Mouse (Mus musculus) granulocyte monocyte progenitor cell, adult 5-6 weeks (primary cell): ENCODE measurements at regions not wholly inside any gene's neighbourhood (a gene's known extent, or its start where the extent isn't known, plus 50 kb on each side); places are given as distances from the start of the nearest gene placed in this dataset.

ENCODE experiments used
- ATAC-seq: replicated peaks from 2 replicates; pipeline ENCODE4 v1.8.0; 2016; ENCODE audit warnings: mild to moderate bottlenecking, moderate TSS enrichment, inconsistent platforms; ENCODE audit not compliant: poor library complexity, severe bottlenecking

DNA sequence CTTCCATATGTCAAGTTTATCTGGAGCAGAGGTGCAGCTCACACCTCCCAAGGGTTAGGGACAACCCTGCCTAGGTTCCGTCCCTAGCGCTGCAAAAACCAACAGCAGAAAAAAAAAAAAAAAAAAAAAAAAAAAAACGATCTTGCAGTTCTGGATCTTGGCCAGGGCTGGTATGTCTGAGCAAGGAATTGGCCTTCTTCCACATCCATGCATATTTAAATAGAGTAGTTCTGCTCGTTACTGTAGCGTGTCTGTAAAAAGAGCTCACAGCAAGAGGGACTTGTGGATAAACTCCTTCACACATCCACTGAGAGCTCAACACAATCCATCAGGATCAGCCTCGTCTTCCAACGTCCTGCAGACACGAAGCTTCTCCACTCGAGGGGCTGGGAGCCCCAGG lies 639.4 kb upstream of the Adam5 start:
- ATAC-seq = no peak

GRCm38 (mm10) chr8:25462492-25462891 lies 638.3 kb upstream of the Adam5 start:
- ATAC-seq = no peak

DNA sequence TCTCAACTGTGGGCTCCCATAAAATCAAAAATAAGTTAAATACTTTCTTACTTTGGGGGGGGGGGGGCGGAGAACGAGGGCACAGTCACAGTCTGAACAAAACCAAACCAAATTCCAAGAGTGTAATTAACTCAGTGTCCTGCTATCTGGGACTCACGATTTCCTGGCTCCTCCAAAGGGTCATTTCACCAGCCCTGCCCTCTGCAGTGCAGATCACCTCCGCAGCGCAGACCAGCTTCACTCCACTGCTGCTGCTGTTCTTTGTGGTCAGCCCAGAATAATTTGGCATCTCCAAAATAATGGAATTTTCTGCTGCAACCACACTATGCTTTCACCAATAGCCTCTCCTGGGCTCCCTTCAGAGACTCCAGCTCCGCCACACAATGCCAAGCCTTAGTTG lies 631.5 kb upstream of the Adam5 start:
- ATAC-seq = no peak

DNA sequence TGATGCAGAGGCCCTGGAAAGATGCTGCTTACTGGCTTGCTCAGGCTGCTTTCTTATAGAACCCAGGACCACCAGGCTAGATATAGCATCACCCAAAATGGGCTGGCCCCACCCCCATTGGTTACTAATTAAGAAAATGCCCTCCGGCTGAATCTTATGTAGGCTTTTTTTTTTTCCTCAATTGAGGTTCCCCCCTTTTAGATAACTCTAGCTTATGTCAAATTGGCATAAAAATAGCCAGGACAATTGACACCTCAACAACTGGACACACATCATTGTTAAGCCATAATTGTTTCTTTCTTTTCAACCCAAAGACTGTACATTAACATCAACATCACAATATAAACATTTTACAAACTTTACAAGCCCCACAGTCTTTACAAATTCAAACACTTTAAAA lies 630.8 kb upstream of the Adam5 start:
- no peak for ATAC-seq

- ATAC-seq = no peak
These were observed 629.7 kb upstream of the Adam5 start for GRCm38 (mm10) chr8:25453826-25454225.

GRCm38 (mm10) chr8:25450544-25450943 lies 626.4 kb upstream of the Adam5 start:
- ATAC-seq = no peak

GRCm38 (mm10) chr8:25449590-25449989 lies 625.4 kb upstream of the Adam5 start:
- ATAC-seq = no peak

- peak; percentile 73 for ATAC-seq
These were observed 623.7 kb upstream of the Adam5 start for GRCm38 (mm10) chr8:25447900-25448299.

DNA sequence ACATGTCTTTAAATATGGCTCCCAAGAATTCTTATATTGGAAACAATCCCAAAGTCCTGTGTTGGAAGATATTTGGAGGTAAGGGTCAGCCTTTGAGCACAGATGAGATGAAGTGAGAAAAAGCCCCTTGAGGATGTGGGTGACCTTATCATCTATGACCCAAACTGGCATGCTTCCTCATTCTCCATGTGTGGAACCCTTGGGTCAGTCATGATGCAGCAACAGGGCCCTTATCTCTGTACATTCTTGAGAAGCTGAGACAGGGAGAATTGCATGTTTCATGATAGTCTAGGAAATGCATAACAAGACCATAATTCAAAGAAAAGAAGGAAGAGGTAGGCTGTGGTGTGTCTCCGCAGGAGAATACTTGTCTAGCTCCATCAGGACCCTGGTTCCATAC lies 621.8 kb upstream of the Adam5 start:
- ATAC-seq = peak; percentile 52

DNA sequence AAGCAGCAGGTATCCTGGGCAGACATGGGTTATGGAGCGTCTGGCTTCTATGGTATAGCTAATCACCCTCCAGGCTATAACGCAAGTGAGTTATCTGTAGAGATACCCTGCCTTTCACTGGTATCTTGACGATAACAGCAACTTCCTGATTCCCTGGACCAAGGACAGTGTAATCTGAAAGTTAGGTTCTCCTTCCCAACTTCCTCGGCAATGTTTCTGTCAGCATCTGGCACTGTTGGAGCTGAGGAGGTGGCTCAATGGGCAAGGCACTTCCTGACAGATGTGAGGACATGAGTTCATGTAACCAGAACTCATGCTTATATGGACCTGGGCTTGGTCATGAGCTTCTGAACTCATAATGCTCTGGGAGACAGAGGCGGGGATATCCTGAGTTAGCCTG lies 620.9 kb upstream of the Adam5 start:
- peak; percentile 54 for ATAC-seq

DNA sequence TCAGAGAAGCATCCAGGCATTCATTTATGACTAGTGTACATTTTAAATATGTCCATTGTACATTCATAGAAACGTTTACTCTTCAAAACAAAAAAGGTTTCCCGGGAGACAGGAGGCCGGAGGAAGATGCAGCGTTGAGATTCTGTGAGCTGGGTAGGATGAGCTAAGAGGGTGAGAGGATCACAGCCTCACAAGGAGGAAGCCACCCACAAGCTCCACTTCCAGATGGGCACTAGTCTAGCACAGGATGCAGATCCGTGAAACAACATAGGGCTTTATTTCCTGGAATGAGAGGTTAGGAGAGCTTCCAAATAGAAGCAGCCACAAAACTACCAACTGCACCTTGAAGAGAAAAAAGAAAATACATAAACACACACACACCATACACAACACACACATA lies 619.4 kb upstream of the Adam5 start:
- no peak for ATAC-seq

DNA sequence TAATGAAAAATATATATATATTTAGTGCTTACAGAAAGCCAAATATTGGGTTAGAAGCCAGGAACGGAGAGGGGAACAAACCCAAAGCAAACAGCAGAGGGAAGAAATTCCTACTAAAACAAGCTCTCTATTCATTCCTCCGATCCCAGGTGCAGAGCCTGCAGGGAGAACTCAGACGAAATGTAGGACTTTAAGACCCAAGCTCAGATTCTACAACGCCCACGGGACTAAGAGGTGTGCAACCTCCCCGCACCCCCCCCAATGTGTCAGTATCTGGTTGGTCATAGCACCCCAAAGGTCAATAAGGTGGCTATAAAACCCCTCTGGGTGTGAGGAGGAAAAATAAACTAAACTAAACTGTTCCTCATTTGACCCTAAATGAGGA lies 616.9 kb upstream of the Adam5 start:
- no peak for ATAC-seq

DNA sequence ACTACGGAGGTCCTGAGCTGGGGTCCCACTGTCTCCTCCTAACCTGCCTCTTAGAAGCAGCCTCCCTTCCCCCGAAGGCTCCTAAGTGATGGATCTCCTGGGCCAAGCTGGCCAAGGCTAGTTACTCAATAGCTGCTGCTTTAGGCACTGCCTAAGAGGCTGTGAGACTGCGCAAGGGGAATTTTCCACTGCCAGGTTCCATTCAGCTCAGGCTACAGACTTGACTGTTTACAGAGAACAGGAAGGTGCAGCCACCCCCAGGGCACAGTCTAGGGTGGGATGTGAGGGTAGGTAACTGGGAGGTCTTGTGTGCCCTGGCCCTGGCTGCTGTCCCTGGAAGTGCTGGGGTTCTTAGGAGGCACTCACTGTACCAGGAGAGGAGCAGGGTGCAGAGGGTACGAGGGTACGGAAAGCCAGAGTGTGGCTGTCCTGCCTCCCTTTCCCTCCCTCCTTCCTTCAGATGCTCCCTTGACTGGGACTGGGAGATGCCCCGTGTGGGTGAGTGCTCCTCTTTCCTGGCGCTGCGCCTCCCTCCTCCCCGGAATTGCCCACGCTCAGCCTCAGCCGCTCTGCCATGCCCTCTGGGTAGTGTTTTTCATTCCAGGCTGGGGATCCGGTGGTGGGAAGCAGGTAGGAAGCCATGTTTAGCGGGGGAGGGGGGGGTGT lies 616.4 kb upstream of the Adam5 start:
- ATAC-seq = peak; percentile 57

- ATAC-seq = peak; percentile 40
These were observed 615.8 kb upstream of the Adam5 start for GRCm38 (mm10) chr8:25439971-25440370.

GRCm38 (mm10) chr8:25438021-25438620 lies 614.0 kb upstream of the Adam5 start:
- ATAC-seq = no peak

GRCm38 (mm10) chr8:25437178-25437577 lies 613.0 kb upstream of the Adam5 start:
- no peak for ATAC-seq

GRCm38 (mm10) chr8:25430552-25430951 lies 606.4 kb upstream of the Adam5 start:
- no peak for ATAC-seq

DNA sequence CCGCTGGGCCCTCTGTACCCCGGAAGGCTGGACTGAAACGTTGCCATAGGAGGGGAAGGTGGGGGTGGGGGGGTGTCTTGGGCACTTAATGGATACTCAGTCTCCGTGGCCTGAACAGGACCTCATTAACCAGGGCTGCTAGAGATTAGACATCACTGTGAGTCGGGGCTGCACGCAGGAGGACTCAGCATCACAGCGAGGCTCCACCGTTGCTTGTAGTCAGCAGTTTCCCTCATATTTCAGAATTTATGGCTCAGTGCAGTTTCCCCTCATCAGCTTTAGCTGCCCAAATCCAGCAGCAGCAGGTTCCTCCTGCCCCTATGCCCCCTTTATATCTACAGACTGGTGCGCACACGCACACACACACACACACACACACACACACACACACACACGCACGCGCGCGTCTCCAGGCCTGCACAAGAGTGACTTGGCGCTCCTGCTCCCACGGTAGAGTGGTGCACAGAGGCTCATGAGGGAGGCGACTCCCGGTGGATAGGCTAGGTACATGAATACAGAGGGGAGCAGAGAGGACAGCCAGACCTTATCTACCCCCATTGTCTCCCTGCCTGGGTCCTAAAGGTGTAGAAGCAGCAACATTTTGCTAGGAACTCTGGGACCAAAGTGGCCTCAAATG lies 605.8 kb upstream of the Adam5 start:
- no peak for ATAC-seq

DNA sequence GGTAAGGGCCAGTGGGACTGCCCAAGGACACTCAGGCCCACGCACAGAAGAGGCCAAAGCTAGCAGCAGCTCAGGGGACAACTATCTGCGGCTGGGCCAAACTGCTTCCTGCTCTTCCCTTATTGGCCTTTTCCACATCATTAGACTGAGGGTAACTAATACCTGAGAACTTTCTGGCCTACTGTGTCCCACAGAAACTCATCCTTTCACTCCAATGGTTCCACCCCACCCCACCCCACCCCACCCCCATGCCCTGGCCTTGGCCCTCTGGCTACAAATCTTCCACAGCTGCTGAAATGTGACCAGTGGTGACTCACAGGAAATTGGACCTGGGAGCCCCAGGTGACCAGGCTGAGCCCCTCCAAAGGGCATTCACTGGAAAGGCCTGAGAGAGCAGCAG lies 604.6 kb upstream of the Adam5 start:
- ATAC-seq = no peak

DNA sequence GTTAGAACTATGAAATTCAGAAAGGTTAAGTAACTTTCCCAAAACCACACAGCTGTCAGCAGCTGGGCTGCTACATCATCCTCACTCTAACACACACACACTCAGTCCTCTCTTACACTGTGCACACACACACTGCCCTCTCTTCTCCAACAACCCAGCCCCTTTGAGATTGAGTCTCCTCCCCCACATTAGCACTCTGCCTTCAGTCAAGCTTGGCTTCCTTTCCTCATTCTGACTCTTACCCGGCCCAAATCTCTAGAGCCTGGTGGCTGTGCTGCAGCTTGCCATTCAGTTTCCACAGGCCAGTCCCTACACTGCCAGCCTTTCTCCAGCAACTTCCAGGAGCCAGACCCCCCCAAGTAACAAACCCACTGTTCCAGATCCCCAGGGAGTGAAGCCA lies 602.0 kb upstream of the Adam5 start:
- no peak for ATAC-seq

- no peak for ATAC-seq
These were observed 597.3 kb upstream of the Adam5 start for GRCm38 (mm10) chr8:25421478-25421877.

- no peak for ATAC-seq
These were observed 586.4 kb upstream of the Adam5 start for GRCm38 (mm10) chr8:25410536-25410935.
